Mouse (Mus musculus) heart, postnatal 25 days (tissue): ENCODE measurements at regions not wholly inside any gene's neighbourhood (a gene's known extent, or its start where the extent isn't known, plus 50 kb on each side); places are given as distances from the start of the nearest gene placed in this dataset.

ENCODE experiments used
- DNase-seq: peaks from one replicate; pipeline ENCODE4 v3.0.0; 2022; ENCODE audit warnings: low spot score
- intact Hi-C: fragments of 180-260 bp; cut with DNase I; formaldehyde crosslinking; loops from one replicate; pipeline ENCODE4 v1.15.1; 2025

GRCm38 (mm10) chr16:51315608-51316007 is 715.4 kb upstream of the Cblb start:
- intact Hi-C loops, result loop anchor here (5.0 to 10.0 kb wide), 2 partner anchors 869 to 1952 kb away; no protein-coding TSS in a partner anchor
- no peak for DNase-seq

GRCm38 (mm10) chr16:51332262-51332661 is 698.8 kb upstream of the Cblb start:
- intact Hi-C loops, result no loop called here
- no peak for DNase-seq

GRCm38 (mm10) chr16:51334972-51335371 is 696.1 kb upstream of the Cblb start:
- no peak for DNase-seq
- intact Hi-C loops, result no loop called here

GRCm38 (mm10) chr16:51347120-51347519 is 683.9 kb upstream of the Cblb start:
- intact Hi-C loops, result no loop called here
- DNase-seq, result no peak

- no peak for DNase-seq
- intact Hi-C loops, result no loop called here
These were observed 678.9 kb upstream of the Cblb start for GRCm38 (mm10) chr16:51352151-51352550.

GRCm38 (mm10) chr16:51353791-51354190 is 677.2 kb upstream of the Cblb start:
- intact Hi-C loops, result no loop called here
- DNase-seq, result no peak

- intact Hi-C loops, result no loop called here
- DNase-seq, result no peak
These were observed 661.0 kb upstream of the Cblb start for GRCm38 (mm10) chr16:51370070-51370469.

- intact Hi-C loops, result no loop called here
- DNase-seq, result no peak
These were observed 644.6 kb upstream of the Cblb start for GRCm38 (mm10) chr16:51386456-51386855.

GRCm38 (mm10) chr16:51387498-51387897 is 643.5 kb upstream of the Cblb start:
- intact Hi-C loops, result no loop called here
- DNase-seq, result no peak

- DNase-seq, result no peak
- intact Hi-C loops, result no loop called here
These were observed 637.2 kb upstream of the Cblb start for GRCm38 (mm10) chr16:51393871-51394270.
